ENCODE assay signal across 24 mouse cellular contexts in the genomic region with DNA sequence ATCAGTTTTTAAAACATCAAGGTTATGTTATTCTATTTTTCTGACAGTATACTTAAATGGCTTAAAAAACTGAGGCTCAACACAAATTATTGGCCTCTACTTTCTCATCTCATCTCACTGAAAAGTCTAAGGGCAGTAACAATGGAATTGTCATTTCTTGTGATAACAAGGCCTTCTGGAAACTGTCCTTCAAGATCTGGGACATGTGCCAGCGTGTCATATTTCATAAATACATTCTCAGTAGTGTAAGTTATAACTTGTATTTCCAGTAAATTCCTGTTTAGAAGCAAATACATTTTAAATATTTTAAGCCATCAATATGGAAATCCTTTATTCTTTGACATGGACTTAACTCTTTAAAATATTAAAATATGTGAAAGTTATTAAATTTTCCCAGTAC. TPM values are rescaled to one million over a fixed set of nuclear protein-coding genes. Genes with fewer than 3 reads are reported as not detected.
DNase-seq lines count a peak whose midpoint lies in the region; ATAC-seq and TF ChIP-seq lines count a peak whose summit lies in the region.
"Had no signal": no experiment of that assay in that cellular context is flagged by ENCODE, and none has a peak within 500 bp of the region (broad histone marks: within the 10 kb centered on the region; RNA-seq: fewer than 3 reads in every experiment).

No protein-coding gene starts in this region.

- no peak overlapping the region for H3K27ac ChIP-seq in cerebellum, adult 2 months (ENCODE audit: insufficient read depth, low read length)
- H3K27ac ChIP-seq in midbrain, embryonic 16.5 days (ENCODE audit: low read length) = no peak overlapping the region
- H3K27ac ChIP-seq: embryonic facial prominence, embryonic 13.5 days; forebrain, embryonic 13.5 days; gastrocnemius, adult 2 months; hindbrain, embryonic 12.5 days; limb, embryonic 15.5 days; liver, embryonic 15.5 days; macrophage; midbrain, embryonic 15.5 days; neural tube, embryonic 15.5 days; stomach, embryonic 15.5 days had no signal

- no peak for TF ChIP-seq CTCF in cerebellum, adult 2 months (IDR thresholded peaks at IDR 0.05; ENCODE audit: borderline replicate concordance, insufficient read depth, low read depth, low read length)

- no peaks in the 10 kb centered on the region for H3K27me3 ChIP-seq in cerebellum, adult 2 months (ENCODE audit: control insufficient read depth, insufficient read depth, low read length)
- no peaks in the 10 kb centered on the region for H3K27me3 ChIP-seq in midbrain, embryonic 16.5 days (ENCODE audit: control insufficient read depth, insufficient read depth, low read depth, low read length)
- H3K27me3 ChIP-seq: embryonic facial prominence, embryonic 13.5 days; forebrain, embryonic 13.5 days; hindbrain, embryonic 12.5 days; limb, embryonic 15.5 days; liver, embryonic 15.5 days; midbrain, embryonic 15.5 days; neural tube, embryonic 15.5 days; stomach, embryonic 15.5 days had no signal

- H3K36me3 ChIP-seq in midbrain, embryonic 16.5 days (ENCODE audit: control insufficient read depth, insufficient read depth, low read length) = no peaks in the 10 kb centered on the region
- H3K36me3 ChIP-seq: hindbrain, embryonic 12.5 days; midbrain, embryonic 15.5 days; stomach, embryonic 15.5 days had no signal

- TF ChIP-seq POLR2A in cerebellum, adult 2 months (IDR thresholded peaks at IDR 0.05; ENCODE audit: borderline replicate concordance, insufficient read depth, low read length) = no peak

- no peaks in the 10 kb centered on the region for H3K4me1 ChIP-seq in cerebellum, adult 2 months (ENCODE audit: control insufficient read depth, insufficient read depth, low read length)
- no peaks in the 10 kb centered on the region for H3K4me1 ChIP-seq in midbrain, embryonic 16.5 days (ENCODE audit: control insufficient read depth, insufficient read depth, low read length)
- H3K4me1 ChIP-seq: embryonic facial prominence, embryonic 13.5 days; forebrain, embryonic 13.5 days; hindbrain, embryonic 12.5 days; limb, embryonic 15.5 days; liver, embryonic 15.5 days; midbrain, embryonic 15.5 days; neural tube, embryonic 15.5 days; stomach, embryonic 15.5 days had no signal

- H3K9ac ChIP-seq in midbrain, embryonic 16.5 days (ENCODE audit: low read depth, low read length) = no peak overlapping the region
- H3K9ac ChIP-seq: embryonic facial prominence, embryonic 13.5 days; forebrain, embryonic 13.5 days; hindbrain, embryonic 12.5 days; limb, embryonic 15.5 days; liver, embryonic 15.5 days; midbrain, embryonic 15.5 days; neural tube, embryonic 15.5 days; stomach, embryonic 15.5 days had no signal

- ATAC-seq in midbrain, embryonic 16.5 days = no peak
- ATAC-seq: forebrain, embryonic 13.5 days; midbrain, embryonic 15.5 days had no signal

- DNase-seq in kidney, postnatal 10 days = peak; percentile 41
- no peak for DNase-seq in kidney, adult 18-20 months
- peak; percentile 27 for DNase-seq in lung, postnatal 10 days
- no peak for DNase-seq in lung, adult 18-20 months
- DNase-seq in adipocyte (ENCODE audit: low spot score) = peak; percentile 46
- no peak for DNase-seq in cerebellum, adult 2 months
- DNase-seq: cerebellum, adult 11-12 months; cerebellum, postnatal 14 days; gastrocnemius, adult 2 months; kidney, adult 2 months; layer of hippocampus, adult 9-11 months; right cerebral cortex, adult 18-20 months; right cerebral cortex, postnatal 4 days; thymus, postnatal 25 days had no signal

- WGBS in cerebellum, adult 2 months = 63% methylated on average over 1 of the region's 1 CpGs
- WGBS in midbrain, embryonic 16.5 days = 87% methylated on average over 1 of the region's 1 CpGs

- no peak overlapping the region for H3K4me3 ChIP-seq in cerebellum, adult 2 months (replicated peaks; ENCODE audit: insufficient read depth, low read depth, low read length)
- H3K4me3 ChIP-seq in midbrain, embryonic 16.5 days (ENCODE audit: low read depth, low read length) = no peak overlapping the region
- H3K4me3 ChIP-seq: embryonic facial prominence, embryonic 13.5 days; forebrain, embryonic 13.5 days; gastrocnemius, adult 2 months; hindbrain, embryonic 12.5 days; limb, embryonic 15.5 days; liver, embryonic 15.5 days; midbrain, embryonic 15.5 days; neural tube, embryonic 15.5 days; stomach, embryonic 15.5 days had no signal

- no peak overlapping the region for H3K4me2 ChIP-seq in midbrain, embryonic 16.5 days (ENCODE audit: low read length)
- H3K4me2 ChIP-seq: embryonic facial prominence, embryonic 13.5 days; forebrain, embryonic 13.5 days; hindbrain, embryonic 12.5 days; limb, embryonic 15.5 days; liver, embryonic 15.5 days; midbrain, embryonic 15.5 days; neural tube, embryonic 15.5 days; stomach, embryonic 15.5 days had no signal

- H3K9me3 ChIP-seq in midbrain, embryonic 16.5 days (replicated peaks; ENCODE audit: control insufficient read depth, low read length, poor library complexity, severe bottlenecking) = no peaks in the 10 kb centered on the region
- H3K9me3 ChIP-seq: embryonic facial prominence, embryonic 13.5 days; forebrain, embryonic 13.5 days; hindbrain, embryonic 12.5 days; limb, embryonic 15.5 days; liver, embryonic 15.5 days; midbrain, embryonic 15.5 days; neural tube, embryonic 15.5 days; stomach, embryonic 15.5 days had no signal

RNA-seq across cellular contexts. Expression of a gene that starts 50.7 kb away (rescaled TPM):
- 17.4 and 17.8 TPM in 2 replicates for polyA plus RNA-seq in cerebellum, adult 2 months (2012; rRNA removed)
- polyA plus RNA-seq in midbrain, embryonic 16.5 days (2015; fragmentation: Nextera tagmentation; extraction: Ambion mirVana) = 21.0 and 25.1 TPM in 2 replicates

Comparison
In these comparisons a context has a peak if more than half of its experiments do, and no peak if none do; other contexts are left out.
1. DNase-seq: peak in kidney, postnatal 10 days (single experiment), lung, postnatal 10 days (single experiment) and adipocyte (single experiment); none in kidney, adult 18-20 months (single experiment), lung, adult 18-20 months (0 of 2) and cerebellum, adult 2 months (0 of 2).